Mouse (Mus musculus): Measurements from ENCODE around the gene Tfip11. TPM values are rescaled to one million over a fixed set of nuclear protein-coding genes. Genes with fewer than 3 reads are reported as not detected.
A peak's percentile ranks its signal among the peaks of the same experiment; 100 is the strongest.

The Tfip11 gene
- polyA plus RNA-seq, 1 experiment: 39.4 TPM

DNA sequence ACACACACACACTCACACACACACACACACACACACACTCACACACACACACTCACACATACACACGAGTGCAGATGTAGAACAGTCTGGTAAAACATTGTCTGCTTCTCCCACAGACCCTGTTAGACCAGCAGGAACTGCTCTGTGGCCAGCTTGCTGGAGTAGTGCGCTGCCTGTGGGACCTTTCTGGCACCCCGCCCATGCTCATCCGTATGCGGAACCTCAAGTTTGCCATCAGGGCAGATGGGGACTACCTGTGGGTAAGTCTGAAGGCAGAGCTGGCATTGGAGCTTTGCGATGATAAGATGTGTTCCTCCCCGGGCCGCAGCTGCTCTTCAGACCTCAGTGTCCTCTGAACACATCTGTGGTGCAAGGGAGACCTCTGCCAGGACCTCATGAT is 23.0 kb downstream of the Tfip11 start:
- Histone ChIP-seq H3K4me1 (ENCODE audit: control insufficient read depth, insufficient read depth, low read length) (peaks cover 6% of the 10 kb centered on the region), H3K4me3 (ENCODE audit: insufficient read depth, low read length) (no peak overlapping the region), H3K27ac (ENCODE audit: insufficient read depth, low read length) (no peak overlapping the region)
- TF ChIP-seq CTCF (IDR thresholded peaks at IDR 0.05; ENCODE audit: extremely low read depth, insufficient read depth, low read length) (no peak), POLR2A (IDR thresholded peaks at IDR 0.05; ENCODE audit: extremely low read depth, insufficient read depth, low read length) (no peak)

DNA sequence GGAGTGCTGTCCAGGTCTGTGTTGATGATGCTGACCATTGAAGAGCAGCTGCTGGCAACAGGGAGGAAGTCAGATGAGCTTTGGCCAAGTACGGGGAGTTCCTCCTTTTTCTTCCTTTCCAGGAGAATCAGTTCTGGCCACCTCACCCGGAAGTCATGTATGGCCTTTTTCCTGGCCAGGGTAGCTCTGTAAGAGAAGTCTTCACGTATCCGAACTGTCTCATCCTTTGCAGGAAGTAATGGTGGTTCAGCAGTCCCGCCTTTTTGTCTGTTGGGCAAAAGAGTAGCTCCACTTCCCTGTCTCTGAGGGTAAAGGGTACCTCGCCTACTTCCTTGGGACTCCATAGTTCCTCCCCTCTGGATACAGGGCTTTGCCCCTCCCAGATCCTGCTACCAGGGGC is 29.3 kb downstream of the Tfip11 start:
- H3K4me1 ChIP-seq (ENCODE audit: control insufficient read depth, insufficient read depth, low read length): 0 out of 2 replicates have a peak, but pooled peaks cover 1% of the 10 kb centered on the region
- no peak overlapping the region for H3K27ac ChIP-seq (ENCODE audit: insufficient read depth, low read length)
- H3K4me3 ChIP-seq (ENCODE audit: insufficient read depth, low read length): no peak overlapping the region
- TF ChIP-seq CTCF (IDR thresholded peaks at IDR 0.05; ENCODE audit: extremely low read depth, insufficient read depth, low read length) (no peak), POLR2A (IDR thresholded peaks at IDR 0.05; ENCODE audit: extremely low read depth, insufficient read depth, low read length) (no peak)

DNA sequence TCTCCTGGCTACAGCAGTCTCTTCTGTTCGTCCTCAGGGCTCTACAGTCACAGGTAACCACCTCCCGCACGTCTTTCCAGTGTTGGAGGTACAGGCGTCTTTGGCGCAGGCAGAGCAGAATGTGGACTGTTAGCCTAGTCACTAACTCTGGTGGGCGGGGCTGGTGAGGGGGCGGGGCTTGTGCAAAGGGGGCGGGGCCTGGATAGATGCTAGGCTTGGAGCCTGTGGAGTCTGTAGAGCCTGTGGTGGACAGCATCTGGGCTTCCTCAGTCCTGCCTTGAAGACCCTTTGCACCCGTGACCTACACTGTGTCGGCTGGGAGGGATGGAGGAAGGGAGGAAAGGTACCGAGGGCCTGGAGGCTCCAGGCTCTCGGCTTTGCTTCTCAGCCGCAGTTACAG is 29.8 kb downstream of the Tfip11 start, which contains the start of gene Gm6583:
Gene Gm6583 (minus strand): TSS at position 124 of the 400 bp plus-strand sequence.
- H3K4me1 ChIP-seq (ENCODE audit: control insufficient read depth, insufficient read depth, low read length): 0 out of 2 replicates have a peak, but pooled peaks cover 1% of the 10 kb centered on the region
- no peak for TF ChIP-seq CTCF (IDR thresholded peaks at IDR 0.05; ENCODE audit: extremely low read depth, insufficient read depth, low read length)
- TF ChIP-seq POLR2A (IDR thresholded peaks at IDR 0.05; ENCODE audit: extremely low read depth, insufficient read depth, low read length): no peak

DNA sequence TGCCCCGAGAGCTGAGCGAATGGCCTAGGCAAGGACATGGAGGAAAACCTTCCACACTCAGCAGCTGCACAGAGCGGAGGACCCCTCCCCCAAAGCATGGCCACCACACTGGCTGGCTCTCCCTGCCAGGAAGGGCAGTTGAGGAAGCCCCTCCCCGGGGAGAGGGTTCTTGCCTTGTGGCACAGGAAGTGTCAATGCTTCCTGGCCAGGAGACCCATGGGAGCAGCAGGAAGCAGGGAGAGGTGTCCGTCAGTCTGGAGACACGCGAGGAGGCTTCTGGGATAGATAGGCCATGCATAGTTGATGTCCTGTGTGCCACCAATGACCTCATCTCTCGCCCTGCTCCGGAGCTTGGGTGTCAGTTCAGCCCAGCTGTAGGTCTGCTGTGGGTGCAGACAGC is 30.2 kb downstream of the Tfip11 start:
- TF ChIP-seq CTCF (IDR thresholded peaks at IDR 0.05; ENCODE audit: extremely low read depth, insufficient read depth, low read length) (no peak), POLR2A (IDR thresholded peaks at IDR 0.05; ENCODE audit: extremely low read depth, insufficient read depth, low read length) (no peak)
- H3K4me1 ChIP-seq (ENCODE audit: control insufficient read depth, insufficient read depth, low read length): 0 out of 2 replicates have a peak, but pooled peaks cover 1% of the 10 kb centered on the region
- no peak overlapping the region for H3K4me3 ChIP-seq (ENCODE audit: insufficient read depth, low read length)
- no peak overlapping the region for H3K27ac ChIP-seq (ENCODE audit: insufficient read depth, low read length)

More for the DNA sequence above, 29.8 kb downstream of the Tfip11 start, which contains the start of gene Gm6583:
- H3K27ac ChIP-seq (ENCODE audit: insufficient read depth, low read length): no peak within 1 kb of the TSS
- no peak within 1 kb of the TSS for H3K4me3 ChIP-seq (ENCODE audit: insufficient read depth, low read length)

DNA sequence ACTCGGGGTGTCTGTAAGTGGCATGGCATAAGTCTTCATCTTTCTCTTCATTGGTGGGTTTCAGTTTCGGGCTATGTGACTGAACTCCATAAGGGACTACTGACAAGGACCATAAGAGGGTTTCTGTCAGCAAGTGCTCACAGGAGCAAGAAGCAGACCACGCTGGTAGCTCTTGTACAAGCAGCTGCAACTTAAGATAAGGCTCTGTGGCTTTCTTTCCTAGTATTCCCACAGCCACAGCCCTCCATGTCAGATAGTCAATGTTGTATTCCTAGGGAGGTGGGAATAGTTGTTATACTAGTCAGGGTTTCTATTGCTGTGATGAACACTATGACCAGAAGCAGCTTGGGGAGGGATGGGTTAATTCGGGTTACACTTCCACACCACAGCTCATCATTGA is 33.4 kb downstream of the Tfip11 start:
- TF ChIP-seq POLR2A (IDR thresholded peaks at IDR 0.05; ENCODE audit: extremely low read depth, insufficient read depth, low read length) (no peak), CTCF (IDR thresholded peaks at IDR 0.05; ENCODE audit: extremely low read depth, insufficient read depth, low read length) (no peak)
- H3K4me3 ChIP-seq (ENCODE audit: insufficient read depth, low read length): no peak overlapping the region
- H3K27ac ChIP-seq (ENCODE audit: insufficient read depth, low read length): no peak overlapping the region
- no peaks in the 10 kb centered on the region for H3K4me1 ChIP-seq (ENCODE audit: control insufficient read depth, insufficient read depth, low read length)

DNA sequence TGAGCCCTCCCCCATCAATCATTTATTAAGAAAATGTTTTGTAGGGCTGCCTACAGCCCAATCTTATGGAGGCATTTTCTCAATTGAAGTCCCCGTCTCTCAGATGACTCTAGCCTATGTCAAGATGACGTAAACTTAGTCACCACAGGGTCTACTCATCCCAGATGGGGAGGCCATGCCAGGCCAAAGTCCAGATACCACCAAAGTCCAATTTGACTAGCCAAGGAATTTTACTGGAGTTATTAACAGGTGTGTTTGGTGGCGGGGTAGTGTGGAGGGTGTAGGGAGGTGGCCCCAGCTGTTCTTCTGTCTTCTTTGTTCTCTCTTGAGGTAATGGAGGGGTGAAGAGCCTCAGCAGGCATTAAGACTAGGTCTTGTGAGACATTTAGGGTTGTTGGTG is 33.9 kb downstream of the Tfip11 start:
- H3K4me3 ChIP-seq (ENCODE audit: insufficient read depth, low read length): no peak overlapping the region
- TF ChIP-seq POLR2A (IDR thresholded peaks at IDR 0.05; ENCODE audit: extremely low read depth, insufficient read depth, low read length): no peak
- H3K27ac ChIP-seq (ENCODE audit: insufficient read depth, low read length): no peak overlapping the region
- H3K4me1 ChIP-seq (ENCODE audit: control insufficient read depth, insufficient read depth, low read length): no peaks in the 10 kb centered on the region

DNA sequence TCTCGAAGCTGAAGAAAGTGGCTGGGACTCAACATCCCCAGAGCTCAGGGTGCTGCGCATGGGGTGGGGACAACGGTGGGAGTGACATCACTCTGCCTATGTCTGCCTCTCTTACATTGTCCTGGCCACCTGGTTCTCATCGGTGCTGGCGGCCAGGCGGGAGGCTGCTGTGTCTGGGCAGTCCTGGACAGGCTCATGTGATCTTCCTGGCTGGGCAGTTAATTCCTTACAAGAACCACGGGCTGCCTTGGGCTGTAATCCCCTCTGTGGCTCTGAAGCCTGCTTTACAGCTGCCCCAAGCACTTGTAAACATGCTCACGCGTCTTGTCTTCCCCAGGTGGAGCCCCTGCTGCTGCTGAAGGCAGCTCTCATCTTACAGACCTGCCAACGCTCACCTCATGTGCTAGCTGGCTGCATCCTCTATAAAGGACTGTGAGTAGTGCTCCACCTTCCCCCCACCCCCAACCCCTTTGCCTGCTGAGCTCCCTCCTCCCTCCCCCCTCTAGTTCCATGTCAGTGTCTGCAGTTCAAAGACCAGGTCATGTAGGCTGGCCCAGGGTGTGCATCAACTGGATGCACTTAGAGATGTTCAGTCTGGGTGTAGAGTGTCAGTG is 38.1 kb downstream of the Tfip11 start:
- H3K4me1 ChIP-seq (ENCODE audit: control insufficient read depth, insufficient read depth, low read length): no peaks in the 10 kb centered on the region
- TF ChIP-seq POLR2A (IDR thresholded peaks at IDR 0.05; ENCODE audit: extremely low read depth, insufficient read depth, low read length) (no peak), CTCF (IDR thresholded peaks at IDR 0.05; ENCODE audit: extremely low read depth, insufficient read depth, low read length) (no peak)
- no peak overlapping the region for H3K4me3 ChIP-seq (ENCODE audit: insufficient read depth, low read length)
- H3K27ac ChIP-seq (ENCODE audit: insufficient read depth, low read length): no peak overlapping the region

DNA sequence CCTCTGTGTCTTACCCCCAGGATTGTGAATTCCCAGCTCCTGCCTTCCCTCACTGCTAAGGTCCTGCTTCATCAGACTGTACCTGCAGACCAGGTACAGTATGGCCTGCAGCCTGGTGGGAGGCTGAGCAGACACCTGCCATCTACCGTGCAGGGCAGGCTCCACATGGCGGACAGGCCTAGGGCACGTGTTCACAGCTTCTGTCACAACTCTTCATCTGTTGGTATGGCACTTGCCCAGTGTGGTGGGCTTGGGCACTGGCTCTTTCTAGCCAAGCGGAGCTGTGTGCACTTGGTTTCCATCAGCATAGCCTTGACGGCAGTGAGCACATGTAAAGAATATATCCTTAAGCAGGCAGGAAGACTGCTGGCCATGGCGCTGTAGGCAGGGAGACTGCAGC is 40.7 kb downstream of the Tfip11 start:
- H3K4me1 ChIP-seq (ENCODE audit: control insufficient read depth, insufficient read depth, low read length): peaks cover 8% of the 10 kb centered on the region
- no peak overlapping the region for H3K4me3 ChIP-seq (ENCODE audit: insufficient read depth, low read length)
- H3K27ac ChIP-seq (ENCODE audit: insufficient read depth, low read length): no peak overlapping the region
- TF ChIP-seq CTCF (IDR thresholded peaks at IDR 0.05; ENCODE audit: extremely low read depth, insufficient read depth, low read length) (no peak), POLR2A (IDR thresholded peaks at IDR 0.05; ENCODE audit: extremely low read depth, insufficient read depth, low read length) (no peak)

DNA sequence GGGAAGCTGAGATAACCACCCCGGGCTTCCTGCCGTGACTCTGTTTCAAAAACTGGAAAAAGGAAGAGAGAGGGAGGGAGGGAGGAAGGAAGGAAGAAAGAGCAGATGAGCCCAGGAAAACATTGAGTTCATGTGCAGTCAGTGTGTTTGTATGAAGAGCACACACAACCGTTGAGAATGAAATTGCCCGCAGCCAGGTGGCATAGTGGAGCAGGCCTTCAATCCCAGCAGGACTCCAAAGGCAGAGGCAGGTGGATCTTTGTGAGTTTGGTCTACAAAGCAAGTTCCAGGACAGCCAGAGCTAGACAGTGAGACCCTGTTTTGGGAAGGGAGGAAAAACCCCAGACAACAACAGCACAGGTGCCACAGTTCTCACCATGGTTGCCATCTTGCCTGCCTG is 41.2 kb downstream of the Tfip11 start:
- H3K4me1 ChIP-seq (ENCODE audit: control insufficient read depth, insufficient read depth, low read length): peaks cover 11% of the 10 kb centered on the region
- no peak overlapping the region for H3K27ac ChIP-seq (ENCODE audit: insufficient read depth, low read length)
- peak; percentile 37; the same call in 1 of the 2 replicates for TF ChIP-seq CTCF (IDR thresholded peaks at IDR 0.05; ENCODE audit: extremely low read depth, insufficient read depth, low read length)
- no peak for TF ChIP-seq POLR2A (IDR thresholded peaks at IDR 0.05; ENCODE audit: extremely low read depth, insufficient read depth, low read length)
- no peak overlapping the region for H3K4me3 ChIP-seq (ENCODE audit: insufficient read depth, low read length)

DNA sequence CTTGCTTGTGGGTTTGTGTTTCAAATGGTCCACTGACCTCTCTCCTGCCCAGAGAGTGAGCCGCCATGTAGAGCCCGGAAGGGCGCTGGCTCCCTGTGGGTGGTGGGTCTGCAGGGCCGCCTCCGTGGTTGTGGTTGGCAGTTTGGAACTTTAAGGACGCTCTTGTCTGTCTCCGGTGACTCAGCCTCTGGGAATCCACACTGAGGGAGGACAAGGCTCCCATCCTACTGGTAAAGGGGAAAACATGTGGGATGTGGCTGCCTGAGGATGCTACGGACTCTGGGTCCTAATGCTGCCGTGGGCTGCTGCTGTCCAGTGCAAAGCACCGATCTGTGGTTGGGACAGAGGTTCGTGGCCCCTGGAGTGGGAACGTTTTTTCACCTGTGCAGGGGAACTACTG is 41.8 kb downstream of the Tfip11 start:
- Histone ChIP-seq H3K4me1 (ENCODE audit: control insufficient read depth, insufficient read depth, low read length) (peaks cover 13% of the 10 kb centered on the region), H3K27ac (ENCODE audit: insufficient read depth, low read length) (no peak overlapping the region), H3K4me3 (ENCODE audit: insufficient read depth, low read length) (no peak overlapping the region)
- no peak for TF ChIP-seq CTCF (IDR thresholded peaks at IDR 0.05; ENCODE audit: extremely low read depth, insufficient read depth, low read length)
- no peak for TF ChIP-seq POLR2A (IDR thresholded peaks at IDR 0.05; ENCODE audit: extremely low read depth, insufficient read depth, low read length)

Data from cortical plate, adult 2 months (tissue).